21 mouse cellular contexts compared by ENCODE assay signal in the genomic region with DNA sequence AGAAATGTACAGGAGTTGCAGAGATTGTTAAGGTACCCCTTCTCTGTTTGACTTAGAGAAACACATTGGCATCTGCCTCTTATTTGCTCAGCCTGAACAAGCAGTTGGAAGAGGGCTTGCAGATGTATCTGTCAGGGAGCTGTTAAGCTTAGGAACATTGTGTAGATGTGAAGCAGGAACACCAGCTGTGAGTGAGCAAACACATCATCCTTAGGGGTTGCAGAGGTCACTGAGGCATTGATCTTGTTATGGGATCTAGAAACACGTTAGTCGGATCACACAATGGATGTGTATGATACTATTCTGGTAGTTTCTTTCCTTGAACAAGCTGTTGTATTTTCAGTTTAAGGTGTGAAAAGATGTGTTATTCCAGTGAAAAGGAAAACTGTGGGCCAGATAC.
DNase-seq lines count a peak whose midpoint lies in the region; ATAC-seq lines count a peak whose summit lies in the region.
"Had no signal": no experiment of that assay in that cellular context is flagged by ENCODE, and none has a peak within 500 bp of the region (broad histone marks: within the 10 kb centered on the region; RNA-seq: fewer than 3 reads in every experiment).

No protein-coding gene starts in this region.

- peak; percentile 3 for DNase-seq in forebrain, embryonic 14.5 days (ENCODE audit: low spot score)
- no peak for DNase-seq in forebrain, embryonic 10.5 days (ENCODE audit: extremely low spot score, low spot score)
- peak; percentile 3 for DNase-seq in ES-CJ7 (ENCODE audit: low read depth, low spot score)
- peak; percentile 55 for DNase-seq in embryo, embryonic 10 days (ENCODE audit: low spot score)
- DNase-seq in mesoderm, embryonic 11.5 days (ENCODE audit: low read depth, low spot score): peak; percentile 11
- DNase-seq in frontal cortex, postnatal 36 days (ENCODE audit: low spot score in 2 of 2): no peak
- no peak for DNase-seq in heart, postnatal 36 days
- no peak for DNase-seq in gastrocnemius, postnatal 4 days (ENCODE audit: low spot score in 2 of 2)
- DNase-seq: adrenal gland, postnatal 36 days; cerebellum, adult 11-12 months; cerebellum, adult 9-10 months; cerebellum, postnatal 25 days; gastrocnemius, postnatal 14 days; kidney, adult 11 months had no signal

- no peaks in the 10 kb centered on the region for H3K27me3 ChIP-seq in forebrain, embryonic 14.5 days (replicated peaks; ENCODE audit: control insufficient read depth, insufficient read depth, low read length)
- H3K27me3 ChIP-seq in forebrain, embryonic 10.5 days (ENCODE audit: poor library complexity, severe bottlenecking): no peaks in the 10 kb centered on the region
- H3K27me3 ChIP-seq: embryonic facial prominence, embryonic 12.5 days; heart, embryonic 12.5 days; hindbrain, embryonic 12.5 days had no signal

- intact Hi-C loops in heart, postnatal 36 days (cut with DNase I): no loop called here

- no peak overlapping the region for H3K4me2 ChIP-seq in forebrain, embryonic 14.5 days (ENCODE audit: low read length)
- H3K4me2 ChIP-seq: embryonic facial prominence, embryonic 12.5 days; heart, embryonic 12.5 days; hindbrain, embryonic 12.5 days had no signal

- 60% methylated on average over 2 of the region's 2 CpGs for WGBS in forebrain, embryonic 14.5 days
- 38% methylated on average over 2 of the region's 2 CpGs for whole genome bisulfite sequencing in forebrain, embryonic 10.5 days

- H3K27ac ChIP-seq in forebrain, embryonic 14.5 days (ENCODE audit: low read depth, low read length): no peak overlapping the region
- H3K27ac ChIP-seq in forebrain, embryonic 10.5 days: no peak overlapping the region
- H3K27ac ChIP-seq: embryonic facial prominence, embryonic 12.5 days; hindbrain, embryonic 12.5 days; hindbrain, postnatal 0 days had no signal

- no peaks in the 10 kb centered on the region for H3K4me1 ChIP-seq in forebrain, embryonic 14.5 days (ENCODE audit: control insufficient read depth, insufficient read depth, low read length)
- H3K4me1 ChIP-seq in forebrain, embryonic 10.5 days: no peaks in the 10 kb centered on the region
- H3K4me1 ChIP-seq: embryonic facial prominence, embryonic 12.5 days; heart, embryonic 12.5 days; hindbrain, embryonic 12.5 days had no signal

- no peak overlapping the region for H3K9ac ChIP-seq in forebrain, embryonic 14.5 days (ENCODE audit: low read length)
- H3K9ac ChIP-seq: embryonic facial prominence, embryonic 12.5 days; heart, embryonic 12.5 days; hindbrain, embryonic 12.5 days had no signal

- no peak for ATAC-seq in forebrain, embryonic 14.5 days
- ATAC-seq: activated CD4-positive, CD25-positive, alpha-beta regulatory T cell, adult 4 months; forebrain, embryonic 16.5 days; hindbrain, postnatal 0 days; Patski had no signal

- no peak overlapping the region for H3K4me3 ChIP-seq in forebrain, embryonic 14.5 days (ENCODE audit: low read depth, low read length)
- H3K4me3 ChIP-seq in forebrain, embryonic 10.5 days: no peak overlapping the region
- H3K4me3 ChIP-seq: embryonic facial prominence, embryonic 12.5 days; heart, embryonic 12.5 days; hindbrain, embryonic 12.5 days had no signal

- no peaks in the 10 kb centered on the region for H3K36me3 ChIP-seq in forebrain, embryonic 14.5 days (ENCODE audit: control insufficient read depth, insufficient read depth, low read length)
- H3K36me3 ChIP-seq in forebrain, embryonic 10.5 days (replicated peaks): no peaks in the 10 kb centered on the region
- H3K36me3 ChIP-seq: embryonic facial prominence, embryonic 12.5 days; heart, embryonic 12.5 days; hindbrain, embryonic 12.5 days had no signal

- no peaks in the 10 kb centered on the region for H3K9me3 ChIP-seq in forebrain, embryonic 14.5 days (replicated peaks; ENCODE audit: control insufficient read depth, low read length)
- no peaks in the 10 kb centered on the region for H3K9me3 ChIP-seq in forebrain, embryonic 10.5 days
- H3K9me3 ChIP-seq: embryonic facial prominence, embryonic 12.5 days; heart, embryonic 12.5 days; hindbrain, embryonic 12.5 days had no signal

Comparison
In these comparisons a context has a peak if more than half of its experiments do, and no peak if none do; other contexts are left out.
1. DNase-seq: peak in forebrain, embryonic 14.5 days (single experiment), ES-CJ7 (single experiment), embryo, embryonic 10 days (single experiment) and mesoderm, embryonic 11.5 days (single experiment); none in forebrain, embryonic 10.5 days (single experiment), frontal cortex, postnatal 36 days (0 of 2), heart, postnatal 36 days (0 of 2) and gastrocnemius, postnatal 4 days (0 of 2).